Mouse (Mus musculus): ENCODE measurements at regions not wholly inside any gene's neighbourhood (a gene's known extent, or its start where the extent isn't known, plus 50 kb on each side); places are given as distances from the start of the nearest gene placed in this dataset.

DNA sequence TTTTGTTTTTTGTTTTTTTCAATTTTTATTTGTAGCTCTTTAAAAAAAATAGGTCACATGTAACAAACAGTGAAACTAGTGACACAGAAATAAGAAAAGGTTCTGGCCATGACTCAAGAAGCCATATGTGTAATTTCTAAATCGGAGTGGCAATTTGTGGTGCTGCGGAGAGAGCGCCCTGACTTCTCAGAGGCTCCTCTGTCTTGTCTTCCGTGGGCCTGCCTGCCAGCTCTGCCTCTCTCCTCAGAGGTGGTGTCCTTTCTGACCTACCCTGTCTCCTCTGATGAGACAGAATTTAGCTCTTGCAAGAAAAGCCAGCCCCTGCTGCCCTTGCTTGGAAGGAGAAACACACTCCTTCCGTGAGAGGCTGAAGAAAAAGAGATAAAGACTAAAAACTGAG is 158.1 kb downstream of the Nrip1 start:
- no peak for TF ChIP-seq CTCF (IDR thresholded peaks at IDR 0.05; ENCODE audit: borderline replicate concordance, insufficient read depth, low read length)
- no peak for TF ChIP-seq POLR2A (IDR thresholded peaks at IDR 0.05; ENCODE audit: low read depth, low read length)
